Mouse (Mus musculus): ENCODE results near the gene Prdx3.

DNA sequence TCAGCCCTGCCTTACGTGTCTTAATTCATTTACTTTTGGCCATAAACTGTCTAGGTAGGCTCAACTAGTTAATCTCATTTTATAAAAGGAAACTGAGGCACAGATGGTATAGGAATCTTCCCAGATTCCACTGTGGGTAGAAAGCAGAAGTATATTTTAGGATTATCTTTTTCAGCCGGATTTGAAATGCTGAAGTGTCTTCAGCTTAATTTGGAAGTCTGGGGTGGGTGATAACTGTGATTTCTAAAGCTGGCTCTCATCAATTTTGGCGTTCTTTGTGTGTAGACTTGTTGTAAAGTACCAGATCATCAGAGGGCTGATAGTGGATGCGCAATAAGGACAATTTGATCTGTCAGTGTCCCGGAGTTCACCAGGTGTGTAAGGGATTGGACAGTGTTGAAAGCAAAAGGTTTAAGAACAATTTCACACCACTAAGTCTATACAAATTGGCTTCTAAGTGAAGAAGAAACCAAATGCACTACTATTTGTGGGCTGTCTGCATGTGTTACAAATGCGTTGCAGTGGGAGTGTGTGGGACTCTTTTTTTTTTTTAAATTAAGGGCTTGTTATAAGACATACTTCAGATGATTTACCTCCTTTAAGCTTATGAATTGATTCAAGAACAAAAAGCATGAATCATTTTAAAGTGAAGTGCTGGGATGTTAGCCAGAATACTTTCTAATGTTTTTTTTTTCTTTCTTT is 42.7 kb upstream of the Prdx3 start:
- TF ChIP-seq POLR2A (IDR thresholded peaks at IDR 0.05; ENCODE audit: extremely low read depth, insufficient read depth, low read length) (no peak), CTCF (IDR thresholded peaks at IDR 0.05; ENCODE audit: low read depth, low read length) (no peak)
